Mouse (Mus musculus) gastrocnemius, postnatal 25 days (tissue): ENCODE measurements around the gene Paxx. TPM values are rescaled to one million over a fixed set of nuclear protein-coding genes. Genes with fewer than 3 reads are reported as not detected.
"Not testable (repeated sequence)": the region's sequence is repeated elsewhere in the genome, so short reads cannot be mapped to it uniquely, and the experiment has no call there.

Experiments
- DNase-seq: peaks from one replicate; pipeline ENCODE4 v3.0.0; 2022
- total RNA-seq, 2 experiments: library from RNA; stranded (reverse); gene quantifications; 1 replicate in 1 of 2; 2 replicates in 1 of 2; pipeline ENCODE4 v1.2.3; 2021

The Paxx gene
- total RNA-seq, 2 experiments from 2014 or later: 13.7 to 16.2 TPM

GRCm38 (mm10) chr2:25450853-25451647 lies 9.8 kb downstream of the Paxx start:
- DNase-seq: no peak

- no peak for DNase-seq
Measured at GRCm38 (mm10) chr2:25442682-25443081, 18.2 kb downstream of the Paxx start.

GRCm38 (mm10) chr2:25441067-25441466 lies 19.8 kb downstream of the Paxx start:
- no peak for DNase-seq

GRCm38 (mm10) chr2:25436286-25436820 lies 24.5 kb downstream of the Paxx start:
- no peak for DNase-seq

GRCm38 (mm10) chr2:25434292-25434691 lies 26.6 kb downstream of the Paxx start:
- no peak for DNase-seq

GRCm38 (mm10) chr2:25433101-25433500 lies 27.8 kb downstream of the Paxx start:
- DNase-seq: no peak

GRCm38 (mm10) chr2:25432326-25433098 lies 28.4 kb downstream of the Paxx start:
- no peak for DNase-seq

- no peak for DNase-seq
Measured at GRCm38 (mm10) chr2:25431308-25431855, 29.5 kb downstream of the Paxx start.

- no peak for DNase-seq
Measured at GRCm38 (mm10) chr2:25430395-25431233, 30.3 kb downstream of the Paxx start.

GRCm38 (mm10) chr2:25429435-25430180 lies 31.3 kb downstream of the Paxx start:
- no peak for DNase-seq

- DNase-seq: peak; percentile 95
Measured at GRCm38 (mm10) chr2:25428442-25429236, 32.3 kb downstream of the Paxx start, which contains the start of gene Abca2. Abca2 (plus strand) TSS chr2:25428703.

- no peak for DNase-seq
Measured at GRCm38 (mm10) chr2:25427256-25427655, 33.6 kb downstream of the Paxx start.

- no peak for DNase-seq
Measured at GRCm38 (mm10) chr2:25426721-25427191, 34.1 kb downstream of the Paxx start.

- DNase-seq: no peak
Measured at GRCm38 (mm10) chr2:25425481-25425880, 35.4 kb downstream of the Paxx start.

- DNase-seq: no peak
Measured at GRCm38 (mm10) chr2:25423626-25424025, 37.3 kb downstream of the Paxx start.

GRCm38 (mm10) chr2:25422587-25423410 lies 38.1 kb downstream of the Paxx start, which contains the start of gene Fut7:
Fut7 (plus strand) TSS chr2:25423267.
- DNase-seq: no peak

GRCm38 (mm10) chr2:25421896-25422295 lies 39.0 kb downstream of the Paxx start:
- DNase-seq: no peak

GRCm38 (mm10) chr2:25417426-25417825 lies 43.5 kb downstream of the Paxx start:
- DNase-seq: no peak

GRCm38 (mm10) chr2:25413436-25413835 lies 47.5 kb downstream of the Paxx start:
- not testable (repeated sequence) for DNase-seq
